Mouse (Mus musculus) heart, embryonic 12.5 days (tissue): ENCODE measurements around the gene Tas2r102. TPM values are rescaled to one million over a fixed set of nuclear protein-coding genes. Genes with fewer than 3 reads are reported as not detected.

ENCODE experiments used
- ATAC-seq: fragments of 200-750 bp; cut with Nextera tagmentation; 2 replicates; pipeline ENCODE4 v1.8.0; 2017; ENCODE audit warnings: moderate TSS enrichment, moderate library complexity; ENCODE audit not compliant: insufficient number of reproducible peaks, low FRiP score
- H3K27ac ChIP-seq: fragments of 300-500 bp; sonication (generic); 2 replicates; pipeline ENCODE4 v1.5.1; 2016; ENCODE audit warnings: mild to moderate bottlenecking, moderate library complexity; ENCODE audit not compliant: poor library complexity, severe bottlenecking
- H3K27me3 ChIP-seq: fragments of 300-500 bp; sonication (generic); replicated peaks from 2 replicates; pipeline ENCODE4 v1.6.1; 2016; ENCODE audit warnings: mild to moderate bottlenecking, moderate library complexity
- H3K36me3 ChIP-seq: fragments of 300-500 bp; sonication (generic); 2 replicates; pipeline ENCODE4 v1.6.1; 2016; ENCODE audit warnings: mild to moderate bottlenecking, moderate library complexity
- H3K4me1 ChIP-seq: fragments of 300-500 bp; sonication (generic); replicated peaks from 2 replicates; pipeline ENCODE4 v1.6.1; 2016; ENCODE audit warnings: mild to moderate bottlenecking
- H3K4me2 ChIP-seq: fragments of 300-500 bp; sonication (generic); 2 replicates; pipeline ENCODE4 v1.6.1; 2016; ENCODE audit warnings: mild to moderate bottlenecking, moderate library complexity
- H3K4me3 ChIP-seq: fragments of 300-500 bp; sonication (generic); 2 replicates; pipeline ENCODE4 v1.5.1; 2016; ENCODE audit warnings: mild to moderate bottlenecking
- H3K9ac ChIP-seq: fragments of 300-500 bp; sonication (generic); 2 replicates; pipeline ENCODE4 v1.6.1; 2016; ENCODE audit warnings: mild to moderate bottlenecking, moderate library complexity
- H3K9me3 ChIP-seq: fragments of 300-500 bp; sonication (generic); replicated peaks from 2 replicates; pipeline ENCODE4 v1.6.1; 2016; ENCODE audit warnings: mild to moderate bottlenecking, moderate library complexity
- WGBS: fragments of 180-500 bp; shearing (Covaris S2); methylation state at CpG from one replicate; pipeline ENCODE4 v1.1.7; 2016; 5-methylcytosine and 5-hydroxymethylcytosine counted together
- polyA plus RNA-seq: library from polyadenylated mRNA; unstranded; fragments of >200 nt; fragmentation: Nextera tagmentation; extraction: Ambion mirVana; gene quantifications from 2 replicates; pipeline ENCODE4 v1.2.1, GENCODE M21; 2016

Gene Tas2r102
- not detected in 2 replicates for polyA plus RNA-seq

DNA sequence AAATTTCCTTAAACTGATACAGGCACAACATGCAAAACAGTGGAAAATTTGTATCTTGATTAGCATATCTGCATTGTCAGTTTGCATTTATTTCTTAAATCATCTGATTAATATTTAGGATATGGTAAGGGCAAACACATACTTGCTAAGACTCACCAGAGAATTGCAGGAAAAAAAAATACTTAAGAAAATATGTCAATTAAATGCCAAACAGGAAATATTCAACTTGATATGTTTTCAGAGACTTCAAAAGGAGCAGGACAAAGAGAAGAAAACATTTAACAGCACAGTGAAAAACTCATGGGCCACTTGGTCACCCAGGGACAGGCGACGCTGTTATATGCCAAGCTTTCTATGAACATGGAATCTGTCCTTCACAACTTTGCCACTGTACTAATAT lies at the start of gene Tas2r102:
TSS of gene Tas2r102 (plus strand) at position 301 of the 400 bp plus-strand sequence.
- no peak for ATAC-seq

DNA sequence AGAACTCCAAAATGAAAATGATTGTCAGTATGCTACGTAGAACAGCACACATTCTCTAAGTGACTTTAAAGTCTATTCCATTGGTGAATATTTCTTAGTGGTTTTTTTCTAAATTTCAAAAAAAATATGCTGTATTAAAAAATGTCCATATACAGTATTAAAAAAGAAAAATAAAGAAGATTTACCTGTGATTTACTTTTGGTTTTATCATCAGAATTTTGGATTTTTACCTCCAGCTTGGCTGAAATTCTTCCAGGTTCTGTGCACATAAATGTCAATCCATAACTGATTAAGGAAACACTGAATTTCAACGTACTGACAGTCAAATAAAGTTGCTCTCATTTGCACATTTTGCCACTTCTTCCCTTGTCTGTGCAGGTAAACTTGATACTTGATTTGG lies 24.0 kb upstream of the Tas2r102 start, which contains the start of gene Tas2r115:
TSS of gene Tas2r115 (minus strand) at position 101 of the 400 bp plus-strand sequence.
- no peaks in the 10 kb centered on the region for H3K36me3 ChIP-seq
- H3K4me1 ChIP-seq = no peaks in the 10 kb centered on the region
- 71% methylated on average over 2 of the region's 2 CpGs for WGBS
- H3K9me3 ChIP-seq = peaks cover 4% of the 10 kb centered on the region; the same call in 1 of the 2 replicates
- H3K9ac ChIP-seq = no peak within 1 kb of the TSS
- no peak for ATAC-seq
- H3K27me3 ChIP-seq = no peaks in the 10 kb centered on the region
- H3K4me3 ChIP-seq = no peak within 1 kb of the TSS
- H3K4me2 ChIP-seq = no peak within 1 kb of the TSS
- H3K27ac ChIP-seq = no peak within 1 kb of the TSS

More for the DNA sequence above, at the start of gene Tas2r102:
- Histone ChIP-seq H3K4me3 (no peak within 1 kb of the TSS), H3K4me1 (no peaks in the 10 kb centered on the region), H3K9me3 (no peaks in the 10 kb centered on the region), H3K9ac (no peak within 1 kb of the TSS), H3K27ac (no peak within 1 kb of the TSS), H3K36me3 (no peaks in the 10 kb centered on the region), H3K27me3 (no peaks in the 10 kb centered on the region), H3K4me2 (no peak within 1 kb of the TSS)
- WGBS = 87% methylated on average over 2 of the region's 2 CpGs

DNA sequence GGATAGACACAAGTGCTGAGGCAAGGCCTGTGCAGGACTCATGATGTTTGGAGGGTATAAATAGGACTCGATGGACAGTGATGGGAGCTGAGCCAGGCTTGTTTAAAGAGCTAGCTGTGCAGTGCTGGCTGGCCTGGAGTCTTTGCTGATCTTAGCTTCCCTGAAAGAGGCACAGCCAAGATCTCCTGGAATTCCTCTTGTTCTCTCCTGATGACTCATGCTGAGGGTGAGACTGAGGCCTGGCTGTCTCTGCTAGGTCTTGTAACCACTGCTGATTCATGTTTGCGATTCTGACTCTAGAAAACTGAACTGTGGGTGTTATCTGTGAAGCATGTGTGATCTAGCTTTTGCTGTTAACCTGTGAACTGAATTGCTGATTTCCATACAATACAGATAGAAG lies 11.7 kb upstream of the Tas2r102 start:
- Histone ChIP-seq H3K9me3 (no peaks in the 10 kb centered on the region), H3K36me3 (no peaks in the 10 kb centered on the region), H3K4me2 (no peak overlapping the region), H3K27ac (no peak overlapping the region), H3K9ac (no peak overlapping the region), H3K27me3 (no peaks in the 10 kb centered on the region), H3K4me3 (no peak overlapping the region), H3K4me1 (no peaks in the 10 kb centered on the region)
- WGBS = 54% methylated on average over 2 of the region's 2 CpGs
- ATAC-seq = no peak

DNA sequence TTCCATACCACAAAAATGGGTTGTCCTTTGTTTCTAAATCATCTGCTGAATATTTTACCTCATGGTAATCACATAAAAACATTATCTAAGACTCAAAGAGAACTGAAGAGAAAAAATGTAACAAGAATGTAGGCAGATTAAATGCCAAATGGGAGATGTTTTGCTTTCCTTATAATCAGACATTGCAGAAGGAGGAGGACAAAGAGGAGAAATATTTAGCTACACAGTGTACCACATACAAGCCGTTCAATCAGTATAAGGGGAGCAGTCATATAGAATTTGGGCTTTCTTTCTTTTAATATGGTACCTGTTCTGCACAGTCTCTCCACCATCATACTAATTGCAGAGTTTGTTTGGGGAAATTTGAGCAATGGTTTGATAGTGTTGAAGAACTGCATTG lies 7.5 kb upstream of the Tas2r102 start, which contains the start of gene Tas2r124:
TSS of gene Tas2r124 (plus strand) at position 301 of the 400 bp plus-strand sequence.
- no peak within 1 kb of the TSS for H3K4me3 ChIP-seq
- H3K9ac ChIP-seq = no peak within 1 kb of the TSS
- no peak within 1 kb of the TSS for H3K27ac ChIP-seq
- ATAC-seq = no peak
- no peaks in the 10 kb centered on the region for H3K4me1 ChIP-seq
- no peaks in the 10 kb centered on the region for H3K27me3 ChIP-seq
- no peak within 1 kb of the TSS for H3K4me2 ChIP-seq
- no peaks in the 10 kb centered on the region for H3K9me3 ChIP-seq
- WGBS = 58% methylated on average over 1 of the region's 1 CpGs
- no peaks in the 10 kb centered on the region for H3K36me3 ChIP-seq

DNA sequence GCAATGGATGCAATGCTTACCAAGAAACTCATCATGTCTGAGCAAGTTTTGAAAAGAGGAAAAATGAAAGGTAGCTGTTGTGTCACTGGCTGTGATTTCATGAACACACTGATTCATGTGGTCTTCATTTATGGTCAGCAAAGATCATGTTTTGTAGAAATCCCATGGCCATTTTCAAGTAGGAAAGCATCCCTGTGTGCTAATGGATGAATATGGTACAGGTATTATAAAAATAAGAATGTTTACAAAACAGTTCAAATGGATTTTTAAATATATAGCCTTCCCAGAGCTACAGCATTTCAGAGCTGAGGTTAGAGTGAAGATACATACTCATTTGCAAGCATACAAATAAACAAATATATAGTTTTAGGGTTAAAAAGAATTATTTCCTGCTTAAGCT lies 16.1 kb downstream of the Tas2r102 start, which contains the start of gene Tas2r136:
TSS of gene Tas2r136 (minus strand) at position 101 of the 400 bp plus-strand sequence.
- H3K27me3 ChIP-seq = no peaks in the 10 kb centered on the region
- H3K4me2 ChIP-seq = no peak within 1 kb of the TSS
- no peak within 1 kb of the TSS for H3K4me3 ChIP-seq
- no peak within 1 kb of the TSS for H3K9ac ChIP-seq
- no peak for ATAC-seq
- H3K36me3 ChIP-seq = no peaks in the 10 kb centered on the region
- no peaks in the 10 kb centered on the region for H3K4me1 ChIP-seq
- H3K9me3 ChIP-seq = no peaks in the 10 kb centered on the region
- no peak within 1 kb of the TSS for H3K27ac ChIP-seq

DNA sequence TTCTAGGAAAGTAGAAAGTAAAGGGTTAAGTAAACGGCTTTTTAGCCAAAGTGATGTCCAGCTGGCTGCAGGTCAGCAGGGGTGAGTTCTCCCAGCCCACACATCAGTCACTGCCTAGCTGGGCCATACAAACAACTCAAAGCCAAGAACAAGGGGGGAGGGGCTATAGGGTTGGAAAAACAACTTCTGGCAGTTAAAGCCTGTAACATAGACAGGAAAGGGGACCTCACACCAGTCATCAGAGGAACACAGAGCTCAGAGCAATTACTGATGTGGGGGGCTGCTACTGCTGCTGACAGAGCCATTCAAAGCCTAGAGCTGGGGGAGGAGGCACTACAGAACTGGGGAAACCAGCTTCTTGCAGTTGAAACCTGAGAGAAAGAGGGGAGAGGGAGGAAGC lies 33.5 kb downstream of the Tas2r102 start:
- no peak overlapping the region for H3K4me3 ChIP-seq
- no peaks in the 10 kb centered on the region for H3K36me3 ChIP-seq
- no peak for ATAC-seq
- H3K4me1 ChIP-seq = no peaks in the 10 kb centered on the region
- H3K27me3 ChIP-seq = no peaks in the 10 kb centered on the region
- WGBS = 18% methylated on average over 1 of the region's 1 CpGs
- no peak overlapping the region for H3K4me2 ChIP-seq
- H3K9ac ChIP-seq = no peak overlapping the region
- peaks cover 30% of the 10 kb centered on the region for H3K9me3 ChIP-seq
- no peak overlapping the region for H3K27ac ChIP-seq

DNA sequence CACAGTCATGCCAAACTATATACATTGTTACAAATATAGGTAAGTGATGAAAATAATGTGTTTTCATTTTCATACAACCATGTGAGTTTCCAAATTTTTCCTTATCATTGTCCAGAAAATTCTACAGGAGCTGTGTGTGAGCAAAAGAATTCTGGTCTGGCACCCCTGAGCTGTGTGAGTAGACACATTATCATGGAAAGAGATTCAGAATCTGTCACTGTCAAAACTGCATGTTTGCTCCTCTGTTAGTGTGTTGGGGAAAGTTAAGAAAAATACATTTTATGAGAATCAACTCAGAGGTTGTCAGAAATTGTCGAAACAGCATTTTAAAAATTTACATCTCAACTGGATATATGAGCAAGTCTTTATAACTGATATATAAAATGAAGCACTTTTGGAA lies 40.6 kb downstream of the Tas2r102 start, which contains the start of gene Tas2r117:
TSS of gene Tas2r117 (plus strand) at position 301 of the 400 bp plus-strand sequence.
- WGBS = 75% methylated on average over 1 of the region's 1 CpGs
- no peaks in the 10 kb centered on the region for H3K27me3 ChIP-seq
- H3K9me3 ChIP-seq = 0 out of 2 replicates have a peak, but pooled peaks cover under 1% of the 10 kb centered on the region
- no peaks in the 10 kb centered on the region for H3K36me3 ChIP-seq
- no peak within 1 kb of the TSS for H3K27ac ChIP-seq
- no peak within 1 kb of the TSS for H3K9ac ChIP-seq
- H3K4me1 ChIP-seq = no peaks in the 10 kb centered on the region
- no peak within 1 kb of the TSS for H3K4me3 ChIP-seq
- no peak within 1 kb of the TSS for H3K4me2 ChIP-seq
- ATAC-seq = no peak

Other genes with a start within 250 kb of the Tas2r102 start
- not detected in 2 replicates for gene Prh1, start 192.3 kb upstream of the Tas2r102 start, polyA plus RNA-seq
- not detected in 2 replicates for gene Prp2, start 166.2 kb upstream of the Tas2r102 start, polyA plus RNA-seq
- not detected in 2 replicates for gene A630073D07Rik, start 110.6 kb upstream of the Tas2r102 start, polyA plus RNA-seq
- not detected in 2 replicates for gene Tas2r120, start 105.2 kb upstream of the Tas2r102 start, polyA plus RNA-seq
- not detected in 2 replicates for gene Tas2r121, start 61.1 kb upstream of the Tas2r102 start, polyA plus RNA-seq
- gene Tas2r122, start 50.2 kb upstream of the Tas2r102 start, polyA plus RNA-seq = not detected in 2 replicates
- gene Tas2r115, start 24.1 kb upstream of the Tas2r102 start, polyA plus RNA-seq = not detected in 2 replicates
- gene Tas2r124, start 7.4 kb upstream of the Tas2r102 start, polyA plus RNA-seq = not detected in 2 replicates
- gene Tas2r136, start 16.0 kb downstream of the Tas2r102 start, polyA plus RNA-seq = not detected in 2 replicates
- gene Tas2r117, start 40.7 kb downstream of the Tas2r102 start, polyA plus RNA-seq = not detected in 2 replicates
- not detected in 2 replicates for gene Tas2r123, start 85.0 kb downstream of the Tas2r102 start, polyA plus RNA-seq
- not detected in 2 replicates for gene Tas2r116, start 93.3 kb downstream of the Tas2r102 start, polyA plus RNA-seq
- gene Tas2r110, start 105.9 kb downstream of the Tas2r102 start, polyA plus RNA-seq = not detected in 2 replicates
- gene Tas2r113, start 130.9 kb downstream of the Tas2r102 start, polyA plus RNA-seq = not detected in 2 replicates
- gene Tas2r125, start 147.5 kb downstream of the Tas2r102 start, polyA plus RNA-seq = not detected in 2 replicates
- gene Tas2r129, start 189.0 kb downstream of the Tas2r102 start, polyA plus RNA-seq = not detected in 2 replicates
- gene Tas2r131, start 195.8 kb downstream of the Tas2r102 start, polyA plus RNA-seq = not detected in 2 replicates
- not detected in 2 replicates for gene Tas2r109, start 218.8 kb downstream of the Tas2r102 start, polyA plus RNA-seq